Mouse (Mus musculus): ENCODE data around the gene Pheta2. TPM values are rescaled to one million over a fixed set of nuclear protein-coding genes. Genes with fewer than 3 reads are reported as not detected.
"Not testable (repeated sequence)": the region's sequence is repeated elsewhere in the genome, so short reads cannot be mapped to it uniquely, and the experiment has no call there.

Gene Pheta2
- total RNA-seq, 1 experiment, result 0.85 TPM

- no peak overlapping the region for H3K4me3 ChIP-seq (ENCODE audit: insufficient read depth in 1 of 2, low read depth in 1 of 2, low read length in 2 of 2, poor library complexity in 1 of 2, severe bottlenecking in 1 of 2)
- H3K9ac ChIP-seq (ENCODE audit: insufficient read depth, low read depth, low read length, poor library complexity, severe bottlenecking), result no peak overlapping the region
- H3K4me1 ChIP-seq (ENCODE audit: control insufficient read depth in 2 of 2, insufficient read depth in 2 of 2, low read length in 2 of 2, poor library complexity in 1 of 2), result no peaks in the 10 kb centered on the region; a peak in 1 of 4 replicates
- no peak for TF ChIP-seq MAFK (IDR thresholded peaks at IDR 0.05; ENCODE audit: insufficient read depth, low read depth, low read length)
- TF ChIP-seq ZNF384 (IDR thresholded peaks at IDR 0.05; ENCODE audit: low read depth, low read length), result no peak
- no peak for TF ChIP-seq HCFC1 (IDR thresholded peaks at IDR 0.05; ENCODE audit: borderline replicate concordance, insufficient read depth, low read length)
- TF ChIP-seq CHD2 (IDR thresholded peaks at IDR 0.05; ENCODE audit: low read depth, low read length), result no peak
- TF ChIP-seq ZC3H11A (IDR thresholded peaks at IDR 0.05; ENCODE audit: borderline replicate concordance, low read depth, low read length), result no peak
- in situ Hi-C loops (cut with MboI; ENCODE audit: low sequenced_read_pairs in 2 of 2, unreplicated experiment in 2 of 2), result no loop called here
- no peaks in the 10 kb centered on the region for H3K36me3 ChIP-seq (ENCODE audit: control insufficient read depth, insufficient read depth, low read length, poor library complexity, severe bottlenecking)
- H3K9me3 ChIP-seq (ENCODE audit: control insufficient read depth, insufficient read depth, low read depth, low read length), result no peaks in the 10 kb centered on the region
- no peak for DNase-seq (ENCODE audit: low read depth, low spot score)
- no peak overlapping the region for H3K27ac ChIP-seq (ENCODE audit: insufficient read depth, low read depth, low read length, poor library complexity, severe bottlenecking)
These were observed 47.0 kb downstream of the Pheta2 start for GRCm38 (mm10) chr15:82385729-82386128.

- H3K9me3 ChIP-seq (ENCODE audit: control insufficient read depth, insufficient read depth, low read depth, low read length); H3K9ac ChIP-seq (ENCODE audit: insufficient read depth, low read depth, low read length, poor library complexity, severe bottlenecking); in situ Hi-C loops (cut with MboI; ENCODE audit: low sequenced_read_pairs in 2 of 2, unreplicated experiment in 2 of 2); H3K27ac ChIP-seq (ENCODE audit: insufficient read depth, low read depth, low read length, poor library complexity, severe bottlenecking); H3K4me1 ChIP-seq (ENCODE audit: control insufficient read depth in 2 of 2, insufficient read depth in 2 of 2, low read length in 2 of 2, poor library complexity in 1 of 2); H3K4me3 ChIP-seq (ENCODE audit: insufficient read depth in 1 of 2, low read depth in 1 of 2, low read length in 2 of 2, poor library complexity in 1 of 2, severe bottlenecking in 1 of 2); H3K36me3 ChIP-seq (ENCODE audit: control insufficient read depth, insufficient read depth, low read length, poor library complexity, severe bottlenecking); DNase-seq (ENCODE audit: low read depth, low spot score): not testable (repeated sequence)
These were observed 51.2 kb downstream of the Pheta2 start for GRCm38 (mm10) chr15:82389916-82390315.

GRCm38 (mm10) chr15:82393922-82394321 is 55.2 kb downstream of the Pheta2 start, which contains the start of gene Cyp2d11:
Cyp2d11 (minus strand) TSS chr15:82394022.
- in situ Hi-C loops (cut with MboI; ENCODE audit: low sequenced_read_pairs in 2 of 2, unreplicated experiment in 2 of 2); H3K4me1 ChIP-seq (ENCODE audit: control insufficient read depth in 2 of 2, insufficient read depth in 2 of 2, low read length in 2 of 2, poor library complexity in 1 of 2); DNase-seq (ENCODE audit: low read depth, low spot score); H3K9me3 ChIP-seq (ENCODE audit: control insufficient read depth, insufficient read depth, low read depth, low read length); H3K9ac ChIP-seq (ENCODE audit: insufficient read depth, low read depth, low read length, poor library complexity, severe bottlenecking); H3K36me3 ChIP-seq (ENCODE audit: control insufficient read depth, insufficient read depth, low read length, poor library complexity, severe bottlenecking); H3K27ac ChIP-seq (ENCODE audit: insufficient read depth, low read depth, low read length, poor library complexity, severe bottlenecking); H3K4me3 ChIP-seq (ENCODE audit: insufficient read depth in 1 of 2, low read depth in 1 of 2, low read length in 2 of 2, poor library complexity in 1 of 2, severe bottlenecking in 1 of 2): not testable (repeated sequence)

Other genes with a start within 250 kb of the Pheta2 start
- gene Ccdc134, start 211.0 kb upstream of the Pheta2 start, total RNA-seq (2012; rRNA removed), result 28.8 and 31.7 TPM in 2 replicates
- gene Srebf2, start 191.8 kb upstream of the Pheta2 start, total RNA-seq (2012; rRNA removed), result 173 and 211 TPM in 2 replicates
- gene Shisa8, start 126.1 kb upstream of the Pheta2 start, total RNA-seq (2012; rRNA removed), result 4.1 and 4.3 TPM in 2 replicates
- gene Tnfrsf13c, start 114.6 kb upstream of the Pheta2 start, total RNA-seq (2012; rRNA removed), result 1.7 and 2.3 TPM in 2 replicates
- 58.2 and 80.0 TPM in 2 replicates for gene Cenpm, start 94.2 kb upstream of the Pheta2 start, total RNA-seq (2012; rRNA removed)
- 1.0 and 1.2 TPM in 2 replicates for gene 1500009C09Rik, start 86.5 kb upstream of the Pheta2 start, total RNA-seq (2012; rRNA removed)
- 5.9 and 8.2 TPM in 2 replicates for gene Sept3, start 64.0 kb upstream of the Pheta2 start, total RNA-seq (2012; rRNA removed)
- 2.0 and 2.1 TPM in 2 replicates for gene Wbp2nl, start 40.0 kb upstream of the Pheta2 start, total RNA-seq (2012; rRNA removed)
- gene Naga, start within 50 bp of the Pheta2 start, total RNA-seq (2012; rRNA removed), result 17.6 and 35.3 TPM in 2 replicates
- 172 and 222 TPM in 2 replicates for gene Smdt1, start within 50 bp of the Pheta2 start, total RNA-seq (2012; rRNA removed)
- 256 and 306 TPM in 2 replicates for gene Ndufa6, start 15.4 kb downstream of the Pheta2 start, total RNA-seq (2012; rRNA removed)
- gene Cyp2d22, start 41.3 kb downstream of the Pheta2 start, total RNA-seq (2012; rRNA removed), result 0.94 and 2.3 TPM in 2 replicates
- gene Cyp2d11, start 55.1 kb downstream of the Pheta2 start, total RNA-seq (2012; rRNA removed), result not detected in 2 replicates
- not detected in 2 replicates for gene Cyp2d10, start 68.3 kb downstream of the Pheta2 start, total RNA-seq (2012; rRNA removed)
- gene Cyp2d9, start 94.5 kb downstream of the Pheta2 start, total RNA-seq (2012; rRNA removed), result not detected in 2 replicates
- not detected in 2 replicates for gene Cyp2d12, start 216.1 kb downstream of the Pheta2 start, total RNA-seq (2012; rRNA removed)

Measured in ES-E14 (cell line).